Mouse (Mus musculus) R1 (cell line): ENCODE measurements around the gene E130208F15Rik.

Experiments used
- DNase-seq: peaks from one replicate; pipeline ENCODE4 v3.0.0-alpha.2; 2018; ENCODE audit warnings: low read depth, low spot score

Gene E130208F15Rik

GRCm38 (mm10) chr7:30333436-30333835, 11.9 kb downstream of the E130208F15Rik start:
- DNase-seq: no peak

DNA sequence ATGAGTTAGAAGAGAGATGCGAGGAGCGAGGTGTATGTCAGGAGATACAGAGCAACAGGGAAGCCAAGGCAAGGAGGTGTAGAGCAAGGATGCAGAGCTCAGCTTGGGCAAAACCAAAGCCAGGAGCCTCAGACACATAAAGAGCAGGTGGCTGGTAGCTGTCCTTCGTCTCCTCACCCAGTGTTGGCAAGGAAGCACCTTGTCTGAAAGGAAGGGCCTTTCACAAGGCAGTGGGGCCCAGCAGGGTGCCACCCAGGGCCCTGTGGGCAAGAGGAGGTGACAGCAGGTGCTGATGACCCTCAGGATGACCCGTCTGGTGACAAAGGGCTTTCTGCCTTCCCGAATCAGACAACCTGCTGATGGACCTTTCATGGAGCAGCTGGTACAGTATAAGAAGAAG, 13.0 kb downstream of the E130208F15Rik start:
- no peak for DNase-seq

GRCm38 (mm10) chr7:30335688-30336087, 14.1 kb downstream of the E130208F15Rik start:
- DNase-seq: no peak

DNA sequence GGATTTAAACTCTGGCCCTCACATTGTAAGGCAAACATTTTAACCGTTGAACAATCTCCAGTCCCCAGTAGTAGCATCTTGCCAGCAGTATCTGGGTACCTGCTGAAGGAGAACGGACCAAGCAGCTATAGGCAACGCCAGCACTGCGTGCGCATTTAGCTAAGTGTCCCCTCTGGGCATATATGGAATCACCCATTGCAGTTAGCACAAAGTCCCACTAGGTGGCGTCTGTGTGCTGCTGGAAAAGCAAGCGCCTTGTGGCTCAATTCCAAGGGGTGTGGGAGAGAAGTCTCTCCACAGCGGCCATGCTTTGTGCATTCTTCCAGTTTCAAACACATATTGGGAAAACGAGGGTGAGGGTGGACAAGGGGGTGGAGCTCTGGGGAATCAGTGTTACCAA, 14.8 kb downstream of the E130208F15Rik start:
- DNase-seq: peak; percentile 92

GRCm38 (mm10) chr7:30339432-30340109, 18.0 kb downstream of the E130208F15Rik start:
- no peak for DNase-seq

DNA sequence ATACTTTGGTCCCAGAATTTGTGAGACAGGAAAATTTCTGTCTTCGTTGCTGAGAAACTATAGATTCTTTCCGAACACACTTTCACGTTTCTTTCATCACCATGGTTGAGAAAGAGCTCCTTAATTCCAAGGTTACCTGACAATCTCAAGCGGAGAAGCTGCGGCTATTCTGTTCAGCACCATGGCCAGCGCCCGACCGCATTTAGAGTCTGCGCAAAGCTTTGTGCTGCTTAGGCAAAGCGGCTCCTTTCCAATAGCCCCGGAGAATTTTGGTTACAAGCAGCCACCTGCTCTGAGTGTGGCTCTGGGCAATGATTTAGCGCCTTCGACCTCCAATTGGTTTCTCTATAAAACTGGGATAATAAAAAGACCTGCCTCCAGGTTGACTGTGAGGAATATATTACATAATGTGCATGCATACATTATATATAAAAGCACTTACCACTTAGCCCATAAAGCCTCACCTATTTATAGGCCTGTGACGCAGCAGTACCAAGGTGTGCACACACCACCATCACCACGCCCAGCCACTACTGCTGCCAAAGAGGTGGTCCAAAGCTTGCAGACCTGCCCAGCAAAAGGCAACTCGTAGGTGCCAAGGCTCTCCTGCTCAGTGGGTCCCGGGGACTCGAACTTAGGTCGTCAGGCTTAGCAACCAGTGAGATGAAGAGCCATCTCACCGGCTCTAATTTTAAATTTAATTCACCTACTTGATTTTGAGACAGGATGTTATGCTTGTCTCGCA, 25.3 kb downstream of the E130208F15Rik start:
- peak; percentile 76 for DNase-seq

- peak; percentile 78 for DNase-seq
Observed at GRCm38 (mm10) chr7:30347828-30348227, 26.3 kb downstream of the E130208F15Rik start.

GRCm38 (mm10) chr7:30353279-30353822, 31.8 kb downstream of the E130208F15Rik start:
- DNase-seq: peak; percentile 87

DNA sequence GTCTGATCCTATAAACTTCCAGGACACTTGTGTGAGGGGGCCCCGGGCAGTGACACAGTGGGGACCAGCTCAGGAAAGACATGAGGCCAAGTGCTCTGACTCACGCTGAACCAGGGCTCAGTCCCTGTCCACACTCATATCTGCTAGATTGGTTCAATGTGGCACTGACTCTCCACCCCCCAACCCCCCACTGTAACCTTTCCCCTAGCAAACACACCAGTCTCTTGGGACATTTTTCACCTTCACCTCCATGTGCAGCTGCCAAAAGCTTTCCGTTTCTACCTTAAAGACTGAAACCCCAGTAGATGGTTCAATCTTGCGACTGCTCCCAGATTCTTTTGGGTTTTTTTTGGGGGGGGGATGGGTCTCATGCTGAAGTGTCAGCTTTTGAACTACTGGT, 32.5 kb downstream of the E130208F15Rik start:
- no peak for DNase-seq

- DNase-seq: no peak
Observed at GRCm38 (mm10) chr7:30358378-30359186, 37.0 kb downstream of the E130208F15Rik start.

DNA sequence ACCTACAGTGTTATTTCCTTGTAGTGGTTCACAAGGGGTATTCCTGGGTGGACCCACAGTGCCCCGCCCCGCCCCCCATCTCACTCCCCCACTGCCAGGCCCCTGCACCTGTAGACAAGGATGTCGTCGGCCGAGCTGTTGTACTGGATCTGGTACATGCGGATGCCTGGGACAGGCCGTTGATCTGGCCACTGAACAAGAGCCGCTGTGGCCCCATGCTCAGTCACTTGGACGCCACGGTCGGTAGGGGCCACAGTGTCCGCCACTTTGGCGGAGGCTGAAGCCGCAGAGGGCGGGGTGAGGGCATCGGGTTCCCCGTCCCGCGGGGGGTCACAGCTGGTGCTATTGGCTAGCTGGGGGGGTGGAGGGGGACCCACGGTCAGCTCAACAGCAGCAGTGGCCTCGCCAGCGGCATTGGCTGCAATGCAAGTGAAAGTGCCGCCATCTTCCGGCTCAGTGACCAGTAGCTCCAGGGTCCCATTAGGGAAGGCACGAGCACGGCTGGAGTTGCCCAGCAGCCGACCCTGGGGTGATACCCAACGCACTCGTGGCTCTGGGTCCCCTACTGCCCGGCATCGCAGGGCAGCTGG, 37.8 kb downstream of the E130208F15Rik start:
- DNase-seq: no peak

GRCm38 (mm10) chr7:30360028-30360427, 38.5 kb downstream of the E130208F15Rik start:
- no peak for DNase-seq

DNA sequence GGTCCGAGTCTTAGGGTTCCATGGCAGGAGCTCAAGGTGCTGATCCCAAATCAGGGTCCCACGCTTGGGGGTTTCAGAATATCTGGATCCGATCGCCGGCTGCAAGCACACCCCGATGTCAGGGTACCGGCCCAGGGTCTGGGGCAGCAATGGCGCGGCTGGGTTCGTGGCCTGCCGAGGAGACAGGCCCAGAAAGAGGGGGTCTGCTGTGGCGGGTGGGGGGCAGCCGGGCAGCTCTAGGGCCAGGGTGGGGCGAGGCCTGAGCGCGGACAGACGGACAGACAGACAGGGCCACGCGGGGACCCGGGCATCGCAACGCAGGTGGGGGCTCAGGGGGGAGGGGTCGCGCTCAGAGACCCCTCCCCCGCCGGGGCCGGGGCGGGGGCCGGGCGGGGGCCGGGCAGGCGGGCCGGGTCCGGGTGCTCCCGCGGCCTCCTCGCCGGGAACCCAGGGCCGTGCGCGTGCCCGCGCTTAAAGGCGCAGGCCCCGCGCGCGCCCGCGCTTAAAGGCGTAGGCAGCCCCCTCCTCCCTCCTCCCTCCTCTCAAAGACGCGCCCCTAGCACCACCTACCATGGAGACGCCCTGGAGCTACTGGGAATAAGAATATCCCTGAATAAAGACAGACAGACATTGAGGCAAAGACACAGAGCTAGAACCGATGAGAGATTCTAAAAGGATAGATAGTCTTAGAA, 41.3 kb downstream of the E130208F15Rik start, which contains the start of gene Lrfn3:
TSS of gene Lrfn3 (minus strand) at position 121 of the 692 bp plus-strand sequence.
- DNase-seq: peak; percentile 82

- no peak for DNase-seq
Observed at GRCm38 (mm10) chr7:30363344-30363738, 41.8 kb downstream of the E130208F15Rik start.

DNA sequence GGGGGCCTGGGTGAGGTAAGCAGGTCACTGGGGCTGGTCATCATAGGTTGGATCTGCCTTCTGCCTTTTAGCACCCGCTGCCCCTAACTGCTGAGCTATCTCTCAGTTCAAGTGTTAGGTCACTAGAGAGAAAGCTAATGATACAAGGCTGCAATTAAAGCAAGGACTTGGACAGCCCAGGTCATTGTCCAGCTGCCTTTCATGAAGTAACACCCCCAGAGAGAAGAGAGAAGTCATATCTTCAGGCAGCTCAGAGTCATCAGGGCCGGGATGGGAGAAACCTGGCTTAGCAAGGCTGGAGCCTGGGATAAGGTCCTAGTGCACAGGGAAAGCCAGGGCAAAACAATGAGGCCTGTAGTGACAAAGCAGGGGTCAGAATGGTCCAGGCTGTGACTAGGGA, 45.9 kb downstream of the E130208F15Rik start:
- no peak for DNase-seq
